Mouse (Mus musculus) 3T3-L1 (cell line): ENCODE results near the gene Abca8a.
"Not testable (repeated sequence)": the region's sequence is repeated elsewhere in the genome, so short reads cannot be mapped to it uniquely, and the experiment has no call there.

ENCODE experiments used
- DNase-seq: peaks from one replicate; pipeline ENCODE4 v3.0.0-alpha.2; 2015; ENCODE audit warnings: low read depth, low spot score

Gene Abca8a

DNA sequence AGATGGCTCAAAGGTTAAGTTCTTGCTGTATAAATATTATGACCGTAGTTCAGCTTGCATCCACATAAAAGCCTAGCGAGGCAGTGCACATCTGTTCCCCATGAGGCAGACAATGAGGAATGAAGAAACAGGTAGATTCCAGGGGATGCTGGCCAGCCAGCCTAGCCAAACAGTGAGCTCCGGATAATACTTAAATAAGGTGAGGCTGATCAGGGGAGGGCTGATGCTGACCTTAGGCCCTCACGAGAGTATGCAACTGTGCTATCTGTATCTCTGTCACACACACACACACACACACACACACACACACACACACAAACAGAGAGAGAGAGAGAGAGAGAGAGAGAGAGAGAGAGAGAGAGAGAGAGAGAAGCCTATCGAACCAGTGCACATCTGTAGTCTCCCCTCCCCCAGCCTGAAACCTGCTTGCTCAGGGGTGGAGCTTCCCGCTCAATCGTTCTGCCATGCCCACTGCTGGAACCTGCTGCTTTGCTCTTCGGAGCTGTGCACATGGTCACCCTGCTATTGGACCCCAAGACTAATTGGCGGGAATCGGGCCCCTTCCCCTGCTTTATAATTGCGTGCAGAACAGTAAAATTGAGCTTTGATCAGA, 108.2 kb downstream of the Abca8a start:
- DNase-seq: not testable (repeated sequence)

DNA sequence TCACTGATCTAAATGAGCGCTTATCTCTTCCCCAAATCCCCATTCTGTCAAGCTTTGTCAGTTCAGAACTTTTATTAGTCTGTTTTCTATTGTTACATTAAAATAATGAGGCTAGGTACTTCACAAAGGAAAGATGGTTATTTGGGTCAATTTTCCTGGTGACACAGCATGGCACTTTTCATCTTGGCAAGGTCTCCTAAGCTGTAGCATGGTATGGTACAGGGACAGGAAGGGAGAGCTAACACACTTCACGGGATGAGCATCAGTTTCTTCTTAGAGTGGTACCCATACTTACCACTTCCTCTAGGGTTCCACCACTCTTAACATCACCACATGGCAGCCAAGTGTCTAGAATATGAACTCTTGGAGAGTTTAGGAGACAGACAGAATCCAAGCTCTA, 113.9 kb downstream of the Abca8a start:
- no peak for DNase-seq
